Mouse (Mus musculus) left cerebral cortex, postnatal 36 days (tissue): ENCODE results near the gene Sdk1. TPM values are rescaled to one million over a fixed set of nuclear protein-coding genes. Genes with fewer than 3 reads are reported as not detected.

Experiments used
- total RNA-seq, 2 experiments: library from RNA; stranded (reverse); gene quantifications; 2 replicates each; pipeline ENCODE4 v1.2.3; 2021

Sdk1 gene
- total RNA-seq, 2 experiments from 2014 or later: 12.5 to 16.0 TPM

Other genes starting within 250 kb of the Sdk1 start
- under 1 TPM; 0.27 to 0.36 TPM for gene Card11, start 240.9 kb upstream of the Sdk1 start, total RNA-seq